In genomic region chr16:70523566-70523965, GRCm38 (mm10) we compare ENCODE assay signal across 26 mouse cellular contexts.
"Had no signal": no experiment of that assay in that cellular context is flagged by ENCODE, and none has a peak within 500 bp of the region (broad histone marks: within the 10 kb centered on the region; RNA-seq: fewer than 3 reads in every experiment).

No protein-coding gene starts in this region.

- H3K4me3 ChIP-seq: gastrocnemius, adult 2 months; heart, embryonic 10.5 days; heart, embryonic 12.5 days; hindbrain, embryonic 13.5 days; hindbrain, embryonic 15.5 days; kidney, embryonic 15.5 days; limb, embryonic 13.5 days; limb, embryonic 15.5 days; liver, embryonic 12.5 days had no signal

- H3K9me3 ChIP-seq: heart, embryonic 10.5 days; heart, embryonic 12.5 days; hindbrain, embryonic 13.5 days; hindbrain, embryonic 15.5 days; kidney, embryonic 15.5 days; limb, embryonic 13.5 days; limb, embryonic 15.5 days; liver, embryonic 12.5 days had no signal

- H3K9ac ChIP-seq: heart, embryonic 12.5 days; hindbrain, embryonic 13.5 days; hindbrain, embryonic 15.5 days; kidney, embryonic 15.5 days; limb, embryonic 13.5 days; limb, embryonic 15.5 days; liver, embryonic 12.5 days; liver, embryonic 14.5 days had no signal

- H3K36me3 ChIP-seq: heart, embryonic 10.5 days; heart, embryonic 12.5 days; hindbrain, embryonic 13.5 days; hindbrain, embryonic 15.5 days; kidney, embryonic 15.5 days; limb, embryonic 13.5 days; limb, embryonic 15.5 days; liver, embryonic 12.5 days had no signal

- H3K27ac ChIP-seq: gastrocnemius, adult 2 months; heart, embryonic 10.5 days; hindbrain, embryonic 13.5 days; hindbrain, embryonic 15.5 days; hindbrain, postnatal 0 days; kidney, embryonic 15.5 days; kidney, postnatal 0 days; limb, embryonic 13.5 days; limb, embryonic 15.5 days; liver, embryonic 12.5 days; liver, embryonic 14.5 days had no signal

- DNase-seq: gastrocnemius, adult 2 months; gastrocnemius, postnatal 10 days; gastrocnemius, postnatal 25 days; heart, adult 18-20 months; heart, postnatal 10 days; heart, postnatal 36 days; kidney, adult 11 months; kidney, adult 2 months; kidney, adult 9 months; kidney, postnatal 14 days; kidney, postnatal 36 days; layer of hippocampus, adult 9-11 months; layer of hippocampus, postnatal 36 days; left cerebral cortex, postnatal 4 days had no signal

- H3K27me3 ChIP-seq: heart, embryonic 12.5 days; hindbrain, embryonic 13.5 days; hindbrain, embryonic 15.5 days; kidney, embryonic 15.5 days; limb, embryonic 13.5 days; limb, embryonic 15.5 days; liver, embryonic 12.5 days had no signal

- H3K4me1 ChIP-seq: heart, embryonic 10.5 days; hindbrain, embryonic 13.5 days; hindbrain, embryonic 15.5 days; kidney, embryonic 15.5 days; limb, embryonic 13.5 days; limb, embryonic 15.5 days; liver, embryonic 12.5 days had no signal

- ATAC-seq: hindbrain, postnatal 0 days; intestine, embryonic 16.5 days; liver, embryonic 12.5 days had no signal

- H3K4me2 ChIP-seq: heart, embryonic 12.5 days; hindbrain, embryonic 13.5 days; hindbrain, embryonic 15.5 days; kidney, embryonic 15.5 days; limb, embryonic 13.5 days; limb, embryonic 15.5 days; liver, embryonic 12.5 days had no signal
